Mouse (Mus musculus): ENCODE data around the gene Gps2. TPM values are rescaled to one million over a fixed set of nuclear protein-coding genes. Genes with fewer than 3 reads are reported as not detected.

The Gps2 gene
- polyA plus RNA-seq, 3 experiments from 2014 or later, result 91.9 to 128 (median 122) TPM

GRCm38 (mm10) chr11:69886907-69887635 is 26.6 kb upstream of the Gps2 start:
- ATAC-seq, result no peak

GRCm38 (mm10) chr11:69891482-69891881 is 22.2 kb upstream of the Gps2 start:
- ATAC-seq, result no peak

GRCm38 (mm10) chr11:69894671-69895070 is 19.0 kb upstream of the Gps2 start:
- ATAC-seq, result peak; percentile 92

GRCm38 (mm10) chr11:69895291-69895690 is 18.4 kb upstream of the Gps2 start, which contains the start of gene Acap1:
Gene Acap1, minus strand, starts transcription at chr11:69895539.
- peak; percentile 64 for ATAC-seq

- no peak for ATAC-seq
Observed at GRCm38 (mm10) chr11:69899870-69900269, 13.8 kb upstream of the Gps2 start.

GRCm38 (mm10) chr11:69900471-69901405 is 12.9 kb upstream of the Gps2 start, which contains the start of the genes 2810408A11Rik and Neurl4:
Gene 2810408A11Rik, minus strand, starts transcription at chr11:69900987.
Gene Neurl4, plus strand, starts transcription at chr11:69901072.
- peak; percentile 94 for ATAC-seq

GRCm38 (mm10) chr11:69901406-69901846 is 12.3 kb upstream of the Gps2 start:
- peak; percentile 70 for ATAC-seq

- no peak for ATAC-seq
Observed at GRCm38 (mm10) chr11:69901993-69902392, 11.7 kb upstream of the Gps2 start.

- ATAC-seq, result no peak
Observed at GRCm38 (mm10) chr11:69902972-69903371, 10.7 kb upstream of the Gps2 start.

GRCm38 (mm10) chr11:69904311-69904710 is 9.4 kb upstream of the Gps2 start:
- no peak for ATAC-seq

GRCm38 (mm10) chr11:69908645-69909044 is 5.0 kb upstream of the Gps2 start:
- ATAC-seq, result no peak

GRCm38 (mm10) chr11:69909174-69909573 is 4.5 kb upstream of the Gps2 start:
- no peak for ATAC-seq

- no peak for ATAC-seq
Observed at GRCm38 (mm10) chr11:69910177-69910576, 3.5 kb upstream of the Gps2 start.

GRCm38 (mm10) chr11:69910781-69911560 is 2.7 kb upstream of the Gps2 start:
- ATAC-seq, result no peak

- ATAC-seq, result no peak
Observed at GRCm38 (mm10) chr11:69911701-69912100, 2.0 kb upstream of the Gps2 start.

GRCm38 (mm10) chr11:69912716-69913530 is 765 bp upstream of the Gps2 start:
- ATAC-seq, result no peak

GRCm38 (mm10) chr11:69914372-69914764 is 680 bp downstream of the Gps2 start:
- ATAC-seq, result no peak

- no peak for ATAC-seq
Observed at GRCm38 (mm10) chr11:69914917-69915430, 1.3 kb downstream of the Gps2 start.

- no peak for ATAC-seq
Observed at GRCm38 (mm10) chr11:69915667-69916627, 2.3 kb downstream of the Gps2 start.

All from inflammation-experienced regulatory T-cells, adult 6 months (primary cell).